Mouse (Mus musculus): ENCODE data around the gene Hist2h2ab. TPM values are rescaled to one million over a fixed set of nuclear protein-coding genes. Genes with fewer than 3 reads are reported as not detected.
A peak's percentile ranks its signal among the peaks of the same experiment; 100 is the strongest.
"Not testable (repeated sequence)": the region's sequence is repeated elsewhere in the genome, so short reads cannot be mapped to it uniquely, and the experiment has no call there.

Hist2h2ab gene
- polyA plus RNA-seq, 1 experiment from 2014 or later: 2.0 TPM

- H3K9ac ChIP-seq (replicated peaks); H3K9me3 ChIP-seq; H3K4me3 ChIP-seq (replicated peaks); H3K36me3 ChIP-seq; H3K27ac ChIP-seq; H3K27me3 ChIP-seq; ATAC-seq (ENCODE audit: insufficient number of reproducible peaks, insufficient read depth, low FRiP score, low TSS enrichment, low read depth): not testable (repeated sequence)
- WGBS: 24% methylated on average over 8 of the region's 8 CpGs
- H3K4me1 ChIP-seq (replicated peaks): peaks cover 11% of the 10 kb centered on the region
- H3K4me2 ChIP-seq: peak overlapping the region; percentile 91; the same call in 1 of the 2 replicates
Measured at GRCm38 (mm10) chr3:96198601-96199251, 20.9 kb upstream of the Hist2h2ab start.

GRCm38 (mm10) chr3:96199731-96200130, 19.9 kb upstream of the Hist2h2ab start:
- H3K27ac ChIP-seq: no peak overlapping the region
- H3K9ac ChIP-seq (replicated peaks): no peak overlapping the region
- H3K4me2 ChIP-seq: no peak overlapping the region
- H3K4me1 ChIP-seq (replicated peaks): peaks cover 11% of the 10 kb centered on the region
- ATAC-seq (ENCODE audit: insufficient number of reproducible peaks, insufficient read depth, low FRiP score, low TSS enrichment, low read depth): no peak
- no peaks in the 10 kb centered on the region for H3K9me3 ChIP-seq
- no peak overlapping the region for H3K4me3 ChIP-seq (replicated peaks)
- peaks cover 4% of the 10 kb centered on the region; the same call in 1 of the 2 replicates for H3K36me3 ChIP-seq
- WGBS: 38% methylated on average over 2 of the region's 2 CpGs
- no peaks in the 10 kb centered on the region for H3K27me3 ChIP-seq

- Histone ChIP-seq H3K4me2 (no peak overlapping the region), H3K9ac (replicated peaks) (no peak overlapping the region), H3K27me3 (no peaks in the 10 kb centered on the region), H3K27ac (no peak overlapping the region), H3K9me3 (no peaks in the 10 kb centered on the region), H3K4me1 (replicated peaks) (no peaks in the 10 kb centered on the region), H3K4me3 (replicated peaks) (no peak overlapping the region), H3K36me3 (no peaks in the 10 kb centered on the region)
- 89% methylated on average over 3 of the region's 3 CpGs for WGBS
- no peak for ATAC-seq (ENCODE audit: insufficient number of reproducible peaks, insufficient read depth, low FRiP score, low TSS enrichment, low read depth)
Measured at GRCm38 (mm10) chr3:96207819-96208218, 11.8 kb upstream of the Hist2h2ab start.

GRCm38 (mm10) chr3:96209242-96209641, 10.4 kb upstream of the Hist2h2ab start:
- H3K36me3 ChIP-seq: no peaks in the 10 kb centered on the region
- no peak overlapping the region for H3K9ac ChIP-seq (replicated peaks)
- no peaks in the 10 kb centered on the region for H3K9me3 ChIP-seq
- WGBS: 26% methylated on average over 15 of the region's 15 CpGs
- H3K4me2 ChIP-seq: no peak overlapping the region
- H3K4me1 ChIP-seq (replicated peaks): no peaks in the 10 kb centered on the region
- no peak overlapping the region for H3K4me3 ChIP-seq (replicated peaks)
- no peak for ATAC-seq (ENCODE audit: insufficient number of reproducible peaks, insufficient read depth, low FRiP score, low TSS enrichment, low read depth)
- H3K27ac ChIP-seq: no peak overlapping the region
- H3K27me3 ChIP-seq: no peaks in the 10 kb centered on the region

GRCm38 (mm10) chr3:96219191-96219641, 449 bp upstream of the Hist2h2ab start:
- H3K4me2 ChIP-seq: peak overlapping the region; percentile 80
- WGBS: under 1% methylated on average over 12 of the region's 12 CpGs
- no peaks in the 10 kb centered on the region for H3K27me3 ChIP-seq
- H3K9ac ChIP-seq (replicated peaks): peak overlapping the region; percentile 63
- no peaks in the 10 kb centered on the region for H3K9me3 ChIP-seq
- peaks cover 34% of the 10 kb centered on the region for H3K4me1 ChIP-seq (replicated peaks)
- H3K36me3 ChIP-seq: no peaks in the 10 kb centered on the region
- H3K4me3 ChIP-seq (replicated peaks): peak overlapping the region; percentile 59
- peak overlapping the region; percentile 99 for H3K27ac ChIP-seq
- peak; percentile 9; the same call in 1 of the 2 replicates for ATAC-seq (ENCODE audit: insufficient number of reproducible peaks, insufficient read depth, low FRiP score, low TSS enrichment, low read depth)

GRCm38 (mm10) chr3:96220131-96220764, 583 bp downstream of the Hist2h2ab start:
- H3K4me3 ChIP-seq (replicated peaks): peak overlapping the region; percentile 59
- WGBS: 0% methylated on average over 31 of the region's 47 CpGs
- peak overlapping the region; percentile 99 for H3K27ac ChIP-seq
- ATAC-seq (ENCODE audit: insufficient number of reproducible peaks, insufficient read depth, low FRiP score, low TSS enrichment, low read depth); H3K36me3 ChIP-seq; H3K9me3 ChIP-seq; H3K27me3 ChIP-seq: not testable (repeated sequence)
- peak overlapping the region; percentile 80 for H3K4me2 ChIP-seq
- peaks cover 36% of the 10 kb centered on the region for H3K4me1 ChIP-seq (replicated peaks)
- H3K9ac ChIP-seq (replicated peaks): peak overlapping the region; percentile 87

- Histone ChIP-seq H3K9ac (replicated peaks) (peak within 1 kb of the TSS; percentile 87), H3K4me1 (replicated peaks) (peaks cover 36% of the 10 kb centered on the region), H3K4me2 (peak within 1 kb of the TSS; percentile 80), H3K9me3 (no peaks in the 10 kb centered on the region), H3K36me3 (no peaks in the 10 kb centered on the region), H3K4me3 (replicated peaks) (peak within 1 kb of the TSS; percentile 59), H3K27me3 (no peaks in the 10 kb centered on the region), H3K27ac (peak within 1 kb of the TSS; percentile 99)
- peak; percentile 89 for ATAC-seq (ENCODE audit: insufficient number of reproducible peaks, insufficient read depth, low FRiP score, low TSS enrichment, low read depth)
- under 1% methylated on average over 43 of the region's 43 CpGs for WGBS
Measured at GRCm38 (mm10) chr3:96220765-96221639, 1.3 kb downstream of the Hist2h2ab start, which contains the start of the genes Hist2h2ac and Hist2h2be. TSS of gene Hist2h2ac (minus strand) at chr3:96220880. TSS of gene Hist2h2be (plus strand) at chr3:96221119.

- WGBS: 21% methylated on average over 9 of the region's 9 CpGs
- Histone ChIP-seq H3K27me3 (no peaks in the 10 kb centered on the region), H3K36me3 (no peaks in the 10 kb centered on the region), H3K9me3 (no peaks in the 10 kb centered on the region), H3K4me2 (peak overlapping the region; percentile 80), H3K4me3 (replicated peaks) (peak overlapping the region; percentile 59), H3K4me1 (replicated peaks) (peaks cover 37% of the 10 kb centered on the region), H3K27ac (peak overlapping the region; percentile 99), H3K9ac (replicated peaks) (peak overlapping the region; percentile 69)
- ATAC-seq (ENCODE audit: insufficient number of reproducible peaks, insufficient read depth, low FRiP score, low TSS enrichment, low read depth): no peak
Measured at GRCm38 (mm10) chr3:96221640-96222038, 2.0 kb downstream of the Hist2h2ab start.

- H3K4me2 ChIP-seq: peak overlapping the region; percentile 80
Measured at GRCm38 (mm10) chr3:96222774-96223173, 3.1 kb downstream of the Hist2h2ab start.

GRCm38 (mm10) chr3:96225421-96225820, 5.8 kb downstream of the Hist2h2ab start:
- Histone ChIP-seq H3K4me1 (replicated peaks) (peaks cover 34% of the 10 kb centered on the region), H3K36me3 (no peaks in the 10 kb centered on the region), H3K9me3 (no peaks in the 10 kb centered on the region), H3K4me2 (no peak overlapping the region), H3K9ac (replicated peaks) (no peak overlapping the region), H3K27ac (no peak overlapping the region), H3K4me3 (replicated peaks) (no peak overlapping the region), H3K27me3 (no peaks in the 10 kb centered on the region)
- no peak for ATAC-seq (ENCODE audit: insufficient number of reproducible peaks, insufficient read depth, low FRiP score, low TSS enrichment, low read depth)
- WGBS: 54% methylated on average over 2 of the region's 2 CpGs

More at GRCm38 (mm10) chr3:96222774-96223173, 3.1 kb downstream of the Hist2h2ab start:
- H3K36me3 ChIP-seq: no peaks in the 10 kb centered on the region
- H3K4me3 ChIP-seq (replicated peaks): no peak overlapping the region
- no peak overlapping the region for H3K9ac ChIP-seq (replicated peaks)
- peaks cover 41% of the 10 kb centered on the region for H3K4me1 ChIP-seq (replicated peaks)
- WGBS: 92% methylated on average over 4 of the region's 4 CpGs
- no peaks in the 10 kb centered on the region for H3K27me3 ChIP-seq
- ATAC-seq (ENCODE audit: insufficient number of reproducible peaks, insufficient read depth, low FRiP score, low TSS enrichment, low read depth): no peak
- no peak overlapping the region for H3K27ac ChIP-seq
- no peaks in the 10 kb centered on the region for H3K9me3 ChIP-seq
